Mouse (Mus musculus) CD8-positive naive resting alpha-beta T cell, adult 2 months (primary cell): ENCODE measurements around the gene Hivep3.

Experiments
- DNase-seq, 2 experiments: peaks; one replicate each; pipeline ENCODE4 v3.0.0; 2022; ENCODE audit warnings: low read depth in 2 of 2, low spot score in 2 of 2

The Hivep3 gene

GRCm38 (mm10) chr4:119871441-119871840, 137.9 kb downstream of the Hivep3 start:
- no peak for DNase-seq

GRCm38 (mm10) chr4:119871861-119872582, 138.4 kb downstream of the Hivep3 start:
- DNase-seq, result no peak

GRCm38 (mm10) chr4:119873935-119874334, 140.4 kb downstream of the Hivep3 start:
- DNase-seq, result no peak

- no peak for DNase-seq
These were observed 142.0 kb downstream of the Hivep3 start for GRCm38 (mm10) chr4:119875592-119875991.

GRCm38 (mm10) chr4:119876535-119877160, 143.1 kb downstream of the Hivep3 start:
- DNase-seq, result no peak

GRCm38 (mm10) chr4:119878218-119878617, 144.6 kb downstream of the Hivep3 start:
- DNase-seq, result no peak

GRCm38 (mm10) chr4:119879671-119880070, 146.1 kb downstream of the Hivep3 start:
- DNase-seq, result no peak

- DNase-seq, result no peak
These were observed 146.7 kb downstream of the Hivep3 start for GRCm38 (mm10) chr4:119880270-119880669.

GRCm38 (mm10) chr4:119881292-119881691, 147.7 kb downstream of the Hivep3 start:
- no peak for DNase-seq

GRCm38 (mm10) chr4:119882401-119882800, 148.8 kb downstream of the Hivep3 start:
- DNase-seq, result no peak

GRCm38 (mm10) chr4:119882814-119883213, 149.2 kb downstream of the Hivep3 start:
- DNase-seq, result no peak

- no peak for DNase-seq
These were observed 153.0 kb downstream of the Hivep3 start for GRCm38 (mm10) chr4:119886621-119887020.

- no peak for DNase-seq
These were observed 154.1 kb downstream of the Hivep3 start for GRCm38 (mm10) chr4:119887523-119888177.

GRCm38 (mm10) chr4:119889760-119890159, 156.2 kb downstream of the Hivep3 start:
- no peak for DNase-seq

GRCm38 (mm10) chr4:119893255-119893779, 159.7 kb downstream of the Hivep3 start:
- no peak for DNase-seq

- DNase-seq, result no peak
These were observed 161.3 kb downstream of the Hivep3 start for GRCm38 (mm10) chr4:119894797-119895458.

GRCm38 (mm10) chr4:119895504-119895903, 161.9 kb downstream of the Hivep3 start:
- no peak for DNase-seq

- no peak for DNase-seq
These were observed 163.0 kb downstream of the Hivep3 start for GRCm38 (mm10) chr4:119896572-119896971.

- DNase-seq, result no peak
These were observed 163.7 kb downstream of the Hivep3 start for GRCm38 (mm10) chr4:119897054-119897855.
